Mouse (Mus musculus) thymus, adult 18-20 months (tissue): Measurements from ENCODE around the gene Eif2b5.

ENCODE experiments used
- DNase-seq, 2 experiments: peaks; one replicate each; pipeline ENCODE4 v3.0.0; 2022; ENCODE audit warnings: mixed read lengths in 2 of 2

The Eif2b5 gene

GRCm38 (mm10) chr16:20537601-20538320, 39.1 kb downstream of the Eif2b5 start:
- DNase-seq: no peak

DNA sequence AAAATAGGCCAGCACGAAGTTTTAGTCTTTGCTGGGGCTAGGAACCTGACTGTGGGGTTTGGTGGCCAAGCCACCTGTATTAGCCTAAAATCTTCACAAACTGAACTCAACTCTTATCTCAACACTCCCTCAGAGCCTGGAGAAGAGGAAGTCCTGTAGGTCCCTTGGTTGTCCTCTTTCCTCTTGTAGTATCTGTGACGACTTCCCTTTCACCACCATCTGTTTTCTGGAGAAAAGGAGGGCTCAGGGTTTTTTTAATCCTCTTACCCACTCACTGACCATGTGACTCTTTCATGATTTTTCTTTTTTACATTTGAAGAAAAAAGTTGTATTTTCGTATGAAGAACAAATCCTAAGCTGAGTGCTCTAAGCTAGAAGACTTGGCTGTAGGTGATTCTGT, 41.0 kb downstream of the Eif2b5 start:
- DNase-seq: no peak

DNA sequence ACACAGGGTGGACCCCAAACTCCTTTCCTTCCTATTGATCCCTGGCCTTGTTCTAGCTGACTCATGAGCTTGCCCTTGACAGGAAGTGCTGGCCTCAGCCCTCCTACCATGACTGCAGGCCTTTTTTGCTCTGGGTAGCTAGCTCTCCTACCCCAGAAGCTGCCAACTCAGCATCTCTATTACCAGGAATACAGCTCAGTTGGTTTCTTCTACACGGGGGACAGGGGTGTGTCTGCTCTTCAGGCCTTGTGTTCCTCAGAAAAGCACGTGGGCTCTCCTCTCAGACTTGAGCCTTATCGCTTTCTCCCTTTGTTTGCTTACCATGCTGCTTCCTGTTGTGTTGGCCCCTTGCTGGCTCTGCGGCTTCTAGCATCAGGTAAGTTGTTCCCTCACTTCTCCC, 41.8 kb downstream of the Eif2b5 start:
- no peak for DNase-seq

- no peak for DNase-seq
Measured at GRCm38 (mm10) chr16:20545696-20546095, 47.1 kb downstream of the Eif2b5 start.

DNA sequence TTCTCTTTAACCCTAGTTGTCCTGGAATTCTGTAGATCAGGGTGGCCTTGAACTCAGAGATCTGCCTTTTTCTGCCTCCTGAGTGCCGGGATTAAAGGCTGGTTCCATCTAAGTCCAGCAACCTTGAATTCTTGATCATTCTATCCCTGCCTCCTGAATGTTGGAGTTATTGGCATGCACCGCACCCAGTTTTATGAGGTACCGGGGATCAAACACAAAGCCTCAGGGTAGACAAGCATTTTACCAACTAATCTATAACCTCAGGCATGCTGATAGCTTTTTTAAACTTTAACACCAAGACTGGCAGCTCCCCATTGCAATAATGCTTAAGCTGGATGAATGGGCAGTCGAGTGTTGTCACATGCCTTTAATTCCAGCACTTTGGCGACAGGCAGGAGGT, 48.8 kb downstream of the Eif2b5 start:
- no peak for DNase-seq

- peak; percentile 98 to 99 for DNase-seq
Measured at GRCm38 (mm10) chr16:20548096-20548948, 49.7 kb downstream of the Eif2b5 start, which contains the start of gene Abcf3. TSS of gene Abcf3 (plus strand) at chr16:20548577.

GRCm38 (mm10) chr16:20549161-20549560, 50.5 kb downstream of the Eif2b5 start:
- no peak for DNase-seq

DNA sequence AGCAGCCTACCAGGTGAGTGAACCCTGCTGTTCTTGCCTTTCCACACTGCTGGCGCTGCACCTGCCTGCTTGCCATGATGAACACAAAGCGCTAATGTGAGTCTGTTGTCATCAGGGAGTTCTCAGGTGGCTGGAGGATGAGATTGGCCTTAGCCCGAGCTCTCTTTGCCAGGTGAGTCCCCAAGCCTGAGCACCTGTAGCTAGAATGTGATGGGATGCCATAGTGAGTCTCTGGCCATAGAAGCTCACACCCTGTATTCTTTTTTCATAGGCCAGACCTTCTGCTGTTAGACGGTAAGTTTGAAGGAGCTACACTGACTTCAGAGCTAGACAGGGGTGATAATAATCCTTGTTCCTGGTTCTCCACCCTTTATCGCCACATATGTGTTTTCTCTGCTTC, 53.1 kb downstream of the Eif2b5 start:
- no peak for DNase-seq

DNA sequence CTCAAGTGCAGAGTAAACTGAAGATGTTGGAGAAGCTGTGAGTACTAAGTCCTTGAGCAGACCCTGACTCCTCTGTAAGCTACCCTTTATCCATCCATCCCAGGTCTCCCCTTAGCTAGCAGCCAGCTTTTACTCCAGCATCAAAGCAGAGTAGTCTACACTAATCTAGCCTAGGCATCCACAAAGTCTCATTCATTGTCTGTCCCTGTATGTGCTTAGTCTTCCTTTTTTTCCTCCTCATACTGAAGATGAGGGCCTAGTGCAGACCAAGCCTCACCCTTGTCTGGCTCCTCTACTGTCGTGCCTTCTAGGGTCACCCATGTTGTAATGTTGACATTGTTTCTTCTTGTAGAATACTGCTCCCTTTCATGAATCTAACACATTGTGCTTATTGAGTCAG, 54.0 kb downstream of the Eif2b5 start:
- no peak for DNase-seq

GRCm38 (mm10) chr16:20555000-20555399, 56.4 kb downstream of the Eif2b5 start:
- DNase-seq: no peak

DNA sequence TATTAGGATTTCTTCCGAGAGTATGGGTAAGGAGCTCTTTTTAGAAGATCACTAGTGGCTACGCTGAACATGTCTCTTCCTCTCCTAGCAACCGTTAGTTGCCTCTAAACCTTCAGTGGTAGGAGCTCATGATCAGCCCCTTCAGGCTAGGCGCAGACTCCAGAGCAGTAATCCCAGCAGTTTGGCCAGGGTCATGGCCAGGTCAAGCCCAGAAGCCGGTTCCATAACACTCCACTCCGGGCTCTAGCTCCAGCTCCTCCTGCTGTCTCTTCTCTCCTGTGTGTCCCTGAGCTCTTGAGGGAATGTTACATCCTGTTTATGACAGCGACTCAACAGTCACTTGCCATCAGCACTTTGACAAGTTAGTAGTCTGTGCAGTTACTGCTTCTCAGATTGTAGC, 58.8 kb downstream of the Eif2b5 start:
- no peak for DNase-seq
